Mouse (Mus musculus): Measurements from ENCODE around the gene Msrb3.

The Msrb3 gene

GRCm38 (mm10) chr10:120898785-120899762 lies at the start of gene Msrb3:
Gene Msrb3, minus strand, starts transcription at chr10:120899101.
- peak; percentile 45 for DNase-seq (ENCODE audit: low read depth, low spot score)

- no peak for DNase-seq (ENCODE audit: low read depth, low spot score)
These were observed 49.6 kb upstream of the Msrb3 start for GRCm38 (mm10) chr10:120948461-120948860.

- no peak for DNase-seq (ENCODE audit: low read depth, low spot score)
These were observed 48.9 kb upstream of the Msrb3 start for GRCm38 (mm10) chr10:120947842-120948241.

GRCm38 (mm10) chr10:120946847-120947246 lies 47.9 kb upstream of the Msrb3 start:
- DNase-seq (ENCODE audit: low read depth, low spot score), result no peak

GRCm38 (mm10) chr10:120938904-120939208 lies 40.0 kb upstream of the Msrb3 start:
- no peak for DNase-seq (ENCODE audit: low read depth, low spot score)

GRCm38 (mm10) chr10:120938077-120938903 lies 39.4 kb upstream of the Msrb3 start:
- DNase-seq (ENCODE audit: low read depth, low spot score), result peak; percentile 60

DNA sequence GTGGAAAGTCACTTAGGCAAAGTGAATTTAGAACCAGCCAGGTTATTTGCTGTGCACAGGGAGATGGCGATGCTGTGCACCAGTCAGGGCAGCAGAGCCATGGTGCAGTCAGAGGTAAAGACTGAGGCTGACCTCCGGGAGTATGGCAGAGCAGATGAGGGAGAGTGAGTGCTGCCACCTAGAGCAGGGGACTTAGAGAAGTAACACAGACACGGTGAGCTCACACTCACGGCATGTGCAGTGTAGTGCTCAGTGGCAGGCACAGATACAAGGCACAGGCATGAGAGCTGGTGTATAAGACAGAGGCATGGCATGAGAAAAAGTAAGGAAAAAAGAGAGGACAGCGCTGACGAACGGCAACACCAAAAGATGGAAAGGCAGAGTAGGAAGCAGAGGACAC lies 30.6 kb upstream of the Msrb3 start:
- DNase-seq (ENCODE audit: low read depth, low spot score), result no peak

DNA sequence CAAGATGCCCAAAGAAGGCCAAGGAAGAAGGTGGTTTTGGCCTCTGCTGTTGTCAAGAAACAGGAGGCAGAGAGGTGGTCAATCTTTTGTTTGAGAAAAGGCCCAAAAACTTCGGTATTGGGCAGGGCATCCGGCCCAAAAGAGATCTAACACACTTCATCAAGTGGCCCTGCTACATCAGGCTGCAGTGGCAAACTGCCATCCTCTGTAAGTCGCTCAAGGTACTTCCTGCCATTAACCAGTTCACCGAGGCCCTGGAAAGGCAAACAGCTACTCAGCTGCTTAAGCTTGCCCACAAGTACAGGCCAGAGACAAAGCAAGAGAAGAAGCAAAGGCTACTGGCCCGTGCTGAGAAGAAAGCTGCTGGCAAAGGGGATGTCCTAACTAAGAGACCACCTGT lies 29.3 kb upstream of the Msrb3 start:
- DNase-seq (ENCODE audit: low read depth, low spot score), result no peak

DNA sequence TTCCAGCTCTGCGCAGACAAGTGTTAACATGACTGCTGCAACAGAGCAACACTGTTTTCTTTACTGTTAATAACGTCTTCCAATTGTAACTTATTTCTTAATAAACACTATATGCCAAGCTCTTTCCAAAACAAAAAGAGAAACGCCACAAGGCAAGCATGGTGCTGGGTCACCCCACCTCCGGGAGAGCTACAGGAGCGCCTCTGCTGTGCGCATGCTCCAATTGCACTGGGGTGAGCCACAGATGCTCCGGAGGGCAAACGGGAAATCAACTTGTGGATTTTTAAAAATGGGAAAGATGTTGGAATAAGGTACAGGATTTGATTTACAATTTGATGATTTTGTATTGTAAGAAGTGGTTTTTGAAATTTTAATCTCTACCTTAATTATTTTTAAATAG lies 27.3 kb upstream of the Msrb3 start:
- no peak for DNase-seq (ENCODE audit: low read depth, low spot score)

DNA sequence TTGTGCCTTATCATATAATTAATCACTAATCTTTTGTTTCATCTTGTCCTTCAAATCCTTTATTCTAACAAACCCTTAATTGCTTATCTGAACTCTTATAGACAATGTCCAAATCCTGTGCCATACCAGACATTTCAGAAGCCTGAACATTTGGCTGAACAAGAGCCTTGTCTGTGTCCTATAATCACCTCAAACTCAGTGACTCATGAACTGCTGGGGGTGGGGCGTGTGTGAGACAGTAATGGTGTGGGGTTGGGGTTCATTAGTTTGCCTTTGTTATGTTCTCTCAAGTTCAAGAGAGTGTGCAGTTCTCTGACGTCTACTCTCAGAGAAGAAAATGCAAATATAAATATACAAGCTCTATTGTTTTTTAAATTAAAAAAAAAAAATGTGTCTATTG lies 22.6 kb upstream of the Msrb3 start:
- no peak for DNase-seq (ENCODE audit: low read depth, low spot score)

- no peak for DNase-seq (ENCODE audit: low read depth, low spot score)
These were observed 21.7 kb upstream of the Msrb3 start for GRCm38 (mm10) chr10:120920604-120921003.

DNA sequence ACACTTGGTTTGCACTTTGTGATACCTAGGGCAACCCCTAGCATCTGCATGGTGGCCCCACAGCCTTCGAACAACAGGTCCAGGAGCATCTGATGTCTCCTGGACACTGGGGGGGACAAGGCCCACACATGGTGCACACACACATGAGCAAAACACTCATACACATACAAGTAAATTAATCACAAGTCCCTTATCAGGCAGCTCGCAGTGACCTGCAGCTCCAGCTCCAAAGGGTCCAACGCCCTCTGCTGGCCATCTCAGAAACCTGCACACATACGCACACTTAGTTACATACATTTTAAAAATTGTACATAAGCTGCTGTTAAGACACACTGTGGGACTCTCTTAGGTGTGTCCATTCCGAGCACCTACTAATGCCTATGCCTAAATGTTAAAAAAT lies 17.3 kb upstream of the Msrb3 start:
- DNase-seq (ENCODE audit: low read depth, low spot score), result peak; percentile 42

DNA sequence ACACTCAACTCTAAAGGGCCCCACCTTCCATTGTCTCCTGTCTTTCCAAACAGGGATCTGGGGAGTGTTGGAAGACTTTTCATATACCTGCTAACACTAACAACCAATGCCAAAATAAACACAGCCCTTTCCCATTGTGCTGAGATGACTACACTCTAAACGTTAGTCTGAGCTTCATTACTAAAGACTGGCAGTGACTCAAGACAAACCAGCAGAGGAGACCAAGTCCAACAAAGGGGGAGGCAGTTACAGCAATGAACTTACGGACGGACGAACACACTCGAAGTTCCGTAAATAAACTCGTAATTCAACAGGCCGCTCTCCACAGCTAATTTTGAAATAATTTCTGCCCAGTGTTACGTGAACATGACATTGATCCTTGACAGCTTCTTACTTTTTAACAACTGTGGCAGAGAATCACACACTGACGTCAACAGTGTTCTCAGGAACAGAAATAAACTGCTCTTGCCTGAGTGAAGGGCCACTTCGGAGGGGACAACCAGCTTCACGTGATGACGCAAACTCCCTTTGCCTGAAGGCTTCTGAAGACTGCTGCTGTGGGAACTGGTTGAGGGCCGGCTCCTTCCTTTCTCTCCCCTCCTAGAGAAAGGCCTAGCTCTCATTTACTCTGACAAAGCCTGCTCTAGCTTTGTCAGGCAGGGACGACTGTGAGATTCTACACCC lies 16.2 kb upstream of the Msrb3 start:
- DNase-seq (ENCODE audit: low read depth, low spot score), result no peak

DNA sequence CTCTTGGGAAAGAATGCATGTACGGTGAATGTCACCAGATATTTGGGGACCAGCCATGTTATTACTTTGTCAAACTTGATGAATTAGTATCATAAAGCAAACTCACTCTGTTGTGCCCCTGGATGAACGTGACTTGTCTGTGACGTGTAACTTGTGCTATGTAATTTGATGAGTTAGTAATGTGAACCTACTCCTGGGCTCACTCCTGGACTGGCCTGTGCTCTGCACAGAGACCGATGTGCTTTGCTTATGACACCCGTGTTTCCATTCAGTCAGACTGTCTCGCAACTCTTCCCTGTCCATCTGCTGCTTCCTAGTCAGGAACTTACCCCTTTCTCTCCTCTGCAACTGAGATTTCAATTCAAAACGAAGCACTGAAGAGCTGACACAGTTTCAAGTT lies 15.4 kb upstream of the Msrb3 start:
- DNase-seq (ENCODE audit: low read depth, low spot score), result no peak

- DNase-seq (ENCODE audit: low read depth, low spot score), result peak; percentile 48
These were observed 14.9 kb upstream of the Msrb3 start for GRCm38 (mm10) chr10:120913796-120914195.

- peak; percentile 16 for DNase-seq (ENCODE audit: low read depth, low spot score)
These were observed 13.1 kb upstream of the Msrb3 start for GRCm38 (mm10) chr10:120911971-120912370.

GRCm38 (mm10) chr10:120908776-120909574 lies 10.1 kb upstream of the Msrb3 start:
- DNase-seq (ENCODE audit: low read depth, low spot score), result no peak

DNA sequence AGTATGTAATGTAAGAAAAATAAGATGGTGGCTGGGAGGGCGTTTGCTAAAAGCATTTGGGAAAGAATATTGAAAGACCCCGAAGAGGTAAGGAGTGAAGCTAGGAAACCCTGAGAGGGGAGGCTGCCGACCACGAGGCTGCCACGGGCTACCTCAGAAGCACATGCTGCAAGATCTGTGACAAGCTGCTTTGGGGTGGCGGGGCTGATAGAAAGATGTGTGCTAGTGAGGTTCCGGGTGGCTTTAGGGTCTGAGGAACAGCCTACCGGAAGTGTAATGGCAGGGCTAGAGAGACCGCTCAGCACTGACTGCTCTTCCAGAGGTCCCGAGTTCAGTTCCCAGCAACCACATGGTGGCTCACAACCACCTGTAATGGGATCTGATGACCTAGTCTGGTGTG lies 5.8 kb upstream of the Msrb3 start:
- no peak for DNase-seq (ENCODE audit: low read depth, low spot score)

- peak; percentile 38 for DNase-seq (ENCODE audit: low read depth, low spot score)
These were observed 5.1 kb upstream of the Msrb3 start for GRCm38 (mm10) chr10:120903843-120904468.

- no peak for DNase-seq (ENCODE audit: low read depth, low spot score)
These were observed 2.8 kb upstream of the Msrb3 start for GRCm38 (mm10) chr10:120901746-120902145.

GRCm38 (mm10) chr10:120900096-120900495 lies 1.2 kb upstream of the Msrb3 start:
- DNase-seq (ENCODE audit: low read depth, low spot score), result no peak

All from CD4-positive, CD25-positive, alpha-beta regulatory T cell, adult 2 months (primary cell).